Mouse (Mus musculus): Measurements from ENCODE around the gene Ddhd1.

- TF ChIP-seq CTCF (IDR thresholded peaks at IDR 0.05; ENCODE audit: low read depth, low read length) (no peak), TAL1 (conservative IDR thresholded peaks at IDR 0.05; ENCODE audit: low read depth, low read length) (no peak), GATA1 (IDR thresholded peaks at IDR 0.05; ENCODE audit: borderline replicate concordance, low read length) (no peak), POLR2AphosphoS5 (IDR thresholded peaks at IDR 0.05; ENCODE audit: insufficient replicate concordance, low read depth, low read length) (no peak), GATA2 (IDR thresholded peaks at IDR 0.05; ENCODE audit: borderline replicate concordance, low read depth, low read length) (no peak)
Observed at GRCm38 (mm10) chr14:45544026-45544425, 113.9 kb downstream of the Ddhd1 start.
